Mouse (Mus musculus) spleen, adult 2 months (tissue): ENCODE measurements at regions not wholly inside any gene's neighbourhood (a gene's known extent, or its start where the extent isn't known, plus 50 kb on each side); places are given as distances from the start of the nearest gene placed in this dataset.

ENCODE experiments used
- CTCF ChIP-seq: fragments of 200-500 bp; IDR thresholded peaks from 2 replicates; pipeline ENCODE4 v1.5.1; 2011; ENCODE audit warnings: mild to moderate bottlenecking, inconsistent platforms; ENCODE audit not compliant: insufficient read depth, insufficient read length, insufficient replicate concordance; ENCODE audit errors: extremely low read depth
- POLR2A ChIP-seq: fragments of 200-500 bp; IDR thresholded peaks from 2 replicates; pipeline ENCODE4 v1.6.1; 2011; ENCODE audit warnings: low read depth, low read length, inconsistent platforms

GRCm38 (mm10) chr4:53353399-53354090 is 86.7 kb upstream of the Slc44a1 start:
- TF ChIP-seq CTCF: no peak
- no peak for TF ChIP-seq POLR2A
